In the genomic region with DNA sequence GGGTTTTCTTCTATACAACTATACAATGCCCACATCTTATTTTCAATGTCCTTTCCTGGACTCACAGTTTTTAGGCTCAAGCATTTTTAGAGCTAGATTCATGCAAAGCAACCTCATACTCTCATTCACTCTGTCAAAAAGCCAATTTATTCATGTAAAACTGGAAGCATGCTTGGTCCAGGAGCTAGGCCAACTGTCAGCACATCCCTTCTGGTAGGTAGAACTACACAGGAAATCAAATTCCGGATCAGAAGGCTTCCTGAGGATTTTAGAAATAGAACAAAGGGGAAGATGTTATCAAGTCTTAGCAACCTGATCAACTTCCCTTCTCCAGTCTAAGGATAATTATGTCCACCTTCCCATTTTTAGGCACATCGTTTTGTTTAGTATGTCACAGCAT, we compare ENCODE assay signal across 14 mouse cellular contexts.
A peak's percentile ranks its signal among the peaks of the same experiment; 100 is the strongest.
DNase-seq lines count a peak whose midpoint lies in the region; ATAC-seq lines count a peak whose summit lies in the region.
"Had no signal": no experiment of that assay in that cellular context is flagged by ENCODE, and none has a peak within 500 bp of the region (broad histone marks: within the 10 kb centered on the region; RNA-seq: fewer than 3 reads in every experiment).

No protein-coding gene starts in this region.

- no peak for DNase-seq in frontal cortex, postnatal 36 days (ENCODE audit: low spot score in 2 of 2)
- DNase-seq in kidney, postnatal 25 days: peak; percentile 13 to 49
- peak; percentile 82 for DNase-seq in cerebellum, adult 11-12 months
- DNase-seq in cerebellum, postnatal 25 days: peak; percentile 64 to 78
- no peak for DNase-seq in thymus, postnatal 14 days
- DNase-seq: heart, postnatal 36 days; lung, postnatal 4 days; right cerebral cortex, adult 18-20 months; thymus, postnatal 36 days had no signal

- H3K4me3 ChIP-seq in kidney, embryonic 16.5 days (ENCODE audit: low read length): no peak overlapping the region
- H3K4me3 ChIP-seq: midbrain, embryonic 12.5 days had no signal

- peak; percentile 64 for ATAC-seq in frontal cortex, adult (ENCODE audit: low TSS enrichment)
- no peak for ATAC-seq in kidney, embryonic 16.5 days (ENCODE audit: low FRiP score, low TSS enrichment)
- ATAC-seq: forebrain, embryonic 14.5 days had no signal

- H3K36me3 ChIP-seq in kidney, embryonic 16.5 days (ENCODE audit: insufficient read depth, low read length): no peaks in the 10 kb centered on the region
- H3K36me3 ChIP-seq: midbrain, embryonic 12.5 days had no signal

- no peaks in the 10 kb centered on the region for H3K27me3 ChIP-seq in kidney, embryonic 16.5 days (ENCODE audit: insufficient read depth, low read length)
- H3K27me3 ChIP-seq: midbrain, embryonic 12.5 days had no signal

- 73% methylated on average over 2 of the region's 2 CpGs for WGBS in kidney, embryonic 16.5 days

- H3K9ac ChIP-seq in kidney, embryonic 16.5 days (replicated peaks; ENCODE audit: low read length): no peak overlapping the region
- H3K9ac ChIP-seq: midbrain, embryonic 12.5 days had no signal

- no peak overlapping the region for H3K27ac ChIP-seq in kidney, embryonic 16.5 days (ENCODE audit: low read length)
- H3K27ac ChIP-seq: midbrain, embryonic 12.5 days had no signal

- no peak overlapping the region for H3K4me2 ChIP-seq in kidney, embryonic 16.5 days (replicated peaks; ENCODE audit: low read depth, low read length)
- H3K4me2 ChIP-seq: heart, embryonic 11.5 days; midbrain, embryonic 12.5 days had no signal

- H3K4me1 ChIP-seq in kidney, embryonic 16.5 days (ENCODE audit: insufficient read depth, low read length): no peaks in the 10 kb centered on the region
- H3K4me1 ChIP-seq: midbrain, embryonic 12.5 days had no signal

- no peaks in the 10 kb centered on the region for H3K9me3 ChIP-seq in kidney, embryonic 16.5 days (ENCODE audit: low read length)
- H3K9me3 ChIP-seq: midbrain, embryonic 12.5 days had no signal

Comparison
In these comparisons a context has a peak if more than half of its experiments do, and no peak if none do; other contexts are left out.
1. DNase-seq: peak in kidney, postnatal 25 days (2 of 2), cerebellum, adult 11-12 months (single experiment) and cerebellum, postnatal 25 days (2 of 2); none in frontal cortex, postnatal 36 days (0 of 2) and thymus, postnatal 14 days (single experiment).